Mouse (Mus musculus): ENCODE results near the gene Tktl2. TPM values are rescaled to one million over a fixed set of nuclear protein-coding genes. Genes with fewer than 3 reads are reported as not detected.

The Tktl2 gene
- under 1 TPM; 0.05 to 0.73 TPM for polyA plus RNA-seq (2017; shearing (Covaris generic))

DNA sequence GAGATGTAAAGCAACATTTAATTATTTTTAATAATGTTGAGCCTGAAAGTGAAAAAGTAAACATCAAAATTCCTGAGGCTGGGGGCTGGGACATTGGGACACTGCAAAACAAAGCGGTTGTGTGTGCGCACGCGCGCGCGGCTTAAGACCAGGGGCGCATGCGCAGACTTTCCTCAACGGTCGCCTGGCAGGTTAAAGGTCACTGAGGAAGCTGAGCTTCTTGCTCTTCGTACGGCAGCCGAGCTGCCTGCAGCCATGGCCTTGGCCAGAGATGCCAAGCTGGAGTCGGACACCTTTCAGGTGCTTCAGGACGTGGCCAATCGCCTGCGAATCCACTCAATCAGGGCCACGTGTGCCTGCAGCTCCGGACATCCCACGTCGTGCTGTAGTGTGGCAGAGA is at the start of gene Tktl2:
Gene Tktl2 (plus strand): TSS at position 220 of the 400 bp plus-strand sequence.

DNA sequence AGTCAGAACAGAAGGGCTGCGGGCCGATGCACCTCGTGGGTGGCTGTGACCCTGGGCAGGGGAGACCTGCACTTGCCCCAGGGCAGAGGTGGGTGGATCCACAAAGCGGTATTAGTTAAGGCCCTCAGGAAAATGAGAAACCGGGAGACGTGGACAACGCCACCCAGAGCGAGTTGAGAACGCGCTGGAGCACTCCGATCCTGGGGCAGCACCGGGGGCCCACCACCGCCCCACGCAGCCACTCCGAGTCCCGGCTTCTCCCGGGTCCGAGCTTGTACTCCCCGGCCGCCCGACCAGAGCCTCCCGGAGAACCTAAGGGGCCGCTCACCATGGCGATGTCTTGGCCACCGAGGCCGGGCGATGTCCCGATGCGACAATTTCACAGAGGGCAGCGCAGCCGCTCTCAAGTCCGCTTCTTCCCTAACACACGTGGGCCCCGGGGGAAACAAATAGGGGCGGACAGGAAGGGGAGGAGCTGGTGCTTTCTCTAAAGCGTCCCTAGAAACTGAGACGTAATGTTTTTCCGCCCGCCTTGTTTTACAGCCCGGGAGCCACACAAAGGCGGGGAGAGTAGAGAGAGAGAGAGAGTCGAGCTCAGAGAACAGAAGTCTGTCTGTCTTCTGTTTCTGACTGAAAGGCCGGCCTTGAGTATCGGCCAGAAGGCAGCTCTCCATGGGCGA is 25.3 kb upstream of the Tktl2 start, which contains the start of gene Tma16:
Gene Tma16 (minus strand): TSS at position 447 of the 680 bp plus-strand sequence.

Other genes starting within 250 kb of the Tktl2 start
- gene Tma16, start 25.2 kb upstream of the Tktl2 start, polyA plus RNA-seq (2017; shearing (Covaris generic)), result 10 to 100 TPM; 10.5 to 12.9 TPM
- under 1 TPM in 1 of 2 experiments, not detected in 1; 0.56 TPM for gene Npy5r, start 176.4 kb downstream of the Tktl2 start, polyA plus RNA-seq (2017; shearing (Covaris generic))
- 1 to 10 TPM in 1 of 2 experiments, under 1 TPM in 1; 0.18 to 1.7 TPM for gene Npy1r, start 185.4 kb downstream of the Tktl2 start, polyA plus RNA-seq (2017; shearing (Covaris generic))

All from inflammation-experienced regulatory T-cells (primary cell).